14 mouse cellular contexts compared by ENCODE assay signal in genomic region chr4:137921510-137921909, GRCm38 (mm10). TPM values are rescaled to one million over a fixed set of nuclear protein-coding genes. Genes with fewer than 3 reads are reported as not detected.
A peak's percentile ranks its signal among the peaks of the same experiment; 100 is the strongest.
DNase-seq lines count a peak whose midpoint lies in the region; ATAC-seq and TF ChIP-seq lines count a peak whose summit lies in the region.
"Had no signal": no experiment of that assay in that cellular context is flagged by ENCODE, and none has a peak within 500 bp of the region (broad histone marks: within the 10 kb centered on the region; RNA-seq: fewer than 3 reads in every experiment).

No protein-coding gene starts in this region.

- peaks cover 52% of the 10 kb centered on the region for H3K4me1 ChIP-seq in embryonic facial prominence, embryonic 13.5 days
- H3K4me1 ChIP-seq in heart, embryonic 12.5 days (replicated peaks), result peaks cover 72% of the 10 kb centered on the region

- H3K27ac ChIP-seq in layer of hippocampus, adult 2 months, result peak overlapping the region; percentile 77; the same call in 1 of the 2 replicates
- H3K27ac ChIP-seq in embryonic facial prominence, embryonic 13.5 days, result peak overlapping the region; percentile 89; the same call in 1 of the 2 replicates
- peak overlapping the region; percentile 82 for H3K27ac ChIP-seq in heart, embryonic 12.5 days (ENCODE audit: poor library complexity, severe bottlenecking)

- no peak overlapping the region for H3K4me2 ChIP-seq in embryonic facial prominence, embryonic 13.5 days
- H3K4me2 ChIP-seq in heart, embryonic 12.5 days, result peak overlapping the region; percentile 36

- TF ChIP-seq CTCF in layer of hippocampus, adult 2 months (conservative IDR thresholded peaks at IDR 0.05), result no peak

- DNase-seq in layer of hippocampus, adult 2 months (ENCODE audit: low spot score in 2 of 2), result no peak
- DNase-seq in layer of hippocampus, postnatal 10 days (ENCODE audit: low spot score in 2 of 2), result no peak
- DNase-seq in kidney, postnatal 10 days, result peak; percentile 45
- no peak for DNase-seq in thymus, postnatal 4 days
- DNase-seq in left cerebral cortex, postnatal 14 days (ENCODE audit: low spot score in 2 of 2), result no peak
- no peak for DNase-seq in left cerebral cortex, postnatal 4 days
- DNase-seq: adrenal gland, postnatal 25 days; cerebellum, adult 2 months; forebrain, postnatal 0 days; right cerebral cortex, adult 18-20 months had no signal

- intact Hi-C loops in left cerebral cortex, postnatal 14 days (cut with DNase I), result no loop called here
- intact Hi-C loops in left cerebral cortex, postnatal 4 days (cut with DNase I), result no loop called here

- ATAC-seq in embryonic facial prominence, embryonic 13.5 days (ENCODE audit: insufficient number of reproducible peaks, insufficient read depth, low FRiP score, low TSS enrichment, low read depth), result no peak
- ATAC-seq in heart, embryonic 12.5 days (ENCODE audit: insufficient number of reproducible peaks, low FRiP score), result no peak
- ATAC-seq: forebrain, postnatal 0 days had no signal

- H3K9me3 ChIP-seq in embryonic facial prominence, embryonic 13.5 days, result no peaks in the 10 kb centered on the region
- no peaks in the 10 kb centered on the region for H3K9me3 ChIP-seq in heart, embryonic 12.5 days (replicated peaks)
- H3K9me3 ChIP-seq: limb, embryonic 13.5 days; midbrain, embryonic 12.5 days had no signal

- peak overlapping the region; percentile 17; the same call in 1 of the 2 replicates for H3K4me3 ChIP-seq in layer of hippocampus, adult 2 months
- 0 out of 2 replicates have a peak overlapping the region, but pooled peaks have one; percentile 1 for H3K4me3 ChIP-seq in embryonic facial prominence, embryonic 13.5 days
- no peak overlapping the region for H3K4me3 ChIP-seq in heart, embryonic 12.5 days
- H3K4me3 ChIP-seq: midbrain, embryonic 12.5 days had no signal

- no peaks in the 10 kb centered on the region for H3K27me3 ChIP-seq in embryonic facial prominence, embryonic 13.5 days
- H3K27me3 ChIP-seq in heart, embryonic 12.5 days (replicated peaks), result no peaks in the 10 kb centered on the region
- H3K27me3 ChIP-seq: limb, embryonic 13.5 days had no signal

- no peak overlapping the region for H3K9ac ChIP-seq in embryonic facial prominence, embryonic 13.5 days
- no peak overlapping the region for H3K9ac ChIP-seq in heart, embryonic 12.5 days
- H3K9ac ChIP-seq: forebrain, postnatal 0 days; midbrain, embryonic 12.5 days had no signal

- 78% methylated on average over 11 of the region's 11 CpGs for WGBS in embryonic facial prominence, embryonic 13.5 days
- WGBS in heart, embryonic 12.5 days, result 80% methylated on average over 11 of the region's 11 CpGs

- H3K36me3 ChIP-seq in embryonic facial prominence, embryonic 13.5 days, result peaks cover 56% of the 10 kb centered on the region
- H3K36me3 ChIP-seq in heart, embryonic 12.5 days, result peaks cover 36% of the 10 kb centered on the region
- H3K36me3 ChIP-seq: midbrain, embryonic 12.5 days had no signal

RNA-seq across cellular contexts. Expression of gene Ece1, which starts 59.5 kb away (rescaled TPM):
- total RNA-seq in layer of hippocampus, adult 2 months (2021), result 10 to 100 TPM; 47.5 to 58.0 TPM
- 10 to 100 TPM; 55.7 to 67.8 TPM for total RNA-seq in layer of hippocampus, postnatal 10 days (2021)
- 49.9 and 65.0 TPM in 2 replicates for polyA plus RNA-seq in embryonic facial prominence, embryonic 13.5 days (2015; fragmentation: Nextera tagmentation; extraction: Ambion mirVana)
- polyA plus RNA-seq in heart, embryonic 12.5 days (2016; fragmentation: Nextera tagmentation; extraction: Ambion mirVana), result 122 and 144 TPM in 2 replicates
- 10 to 100 TPM; 80.9 to 84.3 TPM for total RNA-seq in left cerebral cortex, postnatal 14 days (2021)
- 10 to 100 TPM; 47.3 to 49.5 TPM for total RNA-seq in left cerebral cortex, postnatal 4 days (2021)
